In the genomic region with DNA sequence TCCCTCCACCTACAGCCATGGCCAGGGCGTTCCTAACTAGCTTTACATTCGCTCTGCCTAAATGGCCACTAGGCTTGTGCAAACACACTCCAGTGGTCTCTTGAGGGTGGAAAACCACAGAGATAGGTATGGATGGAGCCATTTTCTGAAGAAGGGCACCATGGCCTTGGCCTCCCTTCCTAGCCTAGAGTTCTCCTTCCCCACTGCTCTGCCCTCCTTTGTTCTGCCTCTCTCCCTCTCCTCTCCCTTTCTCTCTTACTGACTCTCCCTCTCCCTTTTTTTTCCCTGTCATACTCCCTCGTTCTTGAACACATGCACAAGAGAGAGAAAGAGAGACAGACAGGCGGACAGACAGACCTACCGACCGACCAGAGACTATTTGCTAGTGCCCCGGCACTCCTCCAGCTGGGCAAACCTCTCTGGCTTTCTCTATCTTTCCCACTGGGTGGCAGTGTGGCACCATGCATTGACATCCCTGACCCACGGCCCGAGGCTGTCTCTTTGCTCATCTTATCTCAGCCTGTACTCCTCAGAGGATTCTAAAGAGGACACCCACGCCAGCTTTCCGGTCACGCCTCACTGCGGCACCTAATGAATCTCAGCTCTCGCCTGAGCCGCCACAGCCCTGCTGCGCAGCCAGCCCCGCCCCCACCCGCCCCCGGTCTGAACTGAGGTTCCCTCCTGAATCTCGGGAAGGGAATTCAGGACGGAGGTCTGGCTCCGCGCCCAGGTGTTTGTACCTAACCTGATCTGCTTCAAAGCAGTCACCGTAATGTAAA, we compare ENCODE assay signal across 8 mouse cellular contexts. TPM values are rescaled to one million over a fixed set of nuclear protein-coding genes. Genes with fewer than 3 reads are reported as not detected.
DNase-seq lines count a peak whose midpoint lies in the region; ATAC-seq and TF ChIP-seq lines count a peak whose summit lies in the region.

No protein-coding gene starts in this region.

- no peaks in the 10 kb centered on the region for H3K9me3 ChIP-seq in ES-E14 (ENCODE audit: control insufficient read depth, insufficient read depth, low read depth, low read length)
- H3K9me3 ChIP-seq in forebrain, embryonic 15.5 days = no peaks in the 10 kb centered on the region
- no peaks in the 10 kb centered on the region for H3K9me3 ChIP-seq in liver, postnatal 0 days (ENCODE audit: low read length)

- H3K4me3 ChIP-seq in ES-E14 (ENCODE audit: insufficient read depth in 1 of 2, low read depth in 1 of 2, low read length in 2 of 2, poor library complexity in 1 of 2, severe bottlenecking in 1 of 2) = peak overlapping the region; percentile 27 to 47; a peak in 3 of 4 replicates
- H3K4me3 ChIP-seq in forebrain, embryonic 15.5 days = peak overlapping the region; percentile 45
- H3K4me3 ChIP-seq in liver, postnatal 0 days (ENCODE audit: low read depth, low read length) = peak overlapping the region; percentile 25; the same call in 1 of the 2 replicates

- H3K4me1 ChIP-seq in ES-E14 (ENCODE audit: control insufficient read depth in 2 of 2, insufficient read depth in 2 of 2, low read length in 2 of 2, poor library complexity in 1 of 2) = no peaks in the 10 kb centered on the region
- peaks cover 25% of the 10 kb centered on the region for H3K4me1 ChIP-seq in forebrain, embryonic 15.5 days
- no peaks in the 10 kb centered on the region for H3K4me1 ChIP-seq in liver, postnatal 0 days (ENCODE audit: insufficient read depth)

- intact Hi-C loops in heart, postnatal 14 days (cut with DNase I) = loop anchor here (2.0 kb wide), 2 partner anchors 110 to 1294 kb away; no protein-coding TSS in a partner anchor

- H3K27me3 ChIP-seq in forebrain, embryonic 15.5 days = no peaks in the 10 kb centered on the region
- no peaks in the 10 kb centered on the region for H3K27me3 ChIP-seq in liver, postnatal 0 days (ENCODE audit: insufficient read depth, low read length)

- H3K4me2 ChIP-seq in forebrain, embryonic 15.5 days (replicated peaks) = peak overlapping the region; percentile 71
- H3K4me2 ChIP-seq in liver, postnatal 0 days (ENCODE audit: low read depth, low read length) = peak overlapping the region; percentile 57

- in situ Hi-C loops in ES-E14 (cut with MboI; ENCODE audit: low sequenced_read_pairs in 2 of 2, unreplicated experiment in 2 of 2) = no loop called here

- DNase-seq in ES-E14 (ENCODE audit: low read depth, low spot score) = peak; percentile 69
- DNase-seq in heart, postnatal 14 days = peak; percentile 81 to 88
- DNase-seq in layer of hippocampus, adult 11-12 months (ENCODE audit: low spot score) = peak; percentile 92
- DNase-seq in liver, postnatal 0 days = peak; percentile 79
- DNase-seq in testis, postnatal 14 days (ENCODE audit: low spot score) = peak; percentile 81

- no peak for TF ChIP-seq EP300 in liver, postnatal 0 days (IDR thresholded peaks at IDR 0.05; ENCODE audit: low read depth)

- peak; percentile 92 for TF ChIP-seq CTCF in liver, postnatal 0 days (IDR thresholded peaks at IDR 0.05; ENCODE audit: low read depth)

- H3K36me3 ChIP-seq in ES-E14 (ENCODE audit: control insufficient read depth, insufficient read depth, low read length, poor library complexity, severe bottlenecking) = no peaks in the 10 kb centered on the region
- H3K36me3 ChIP-seq in forebrain, embryonic 15.5 days = no peaks in the 10 kb centered on the region
- no peaks in the 10 kb centered on the region for H3K36me3 ChIP-seq in liver, postnatal 0 days (replicated peaks; ENCODE audit: insufficient read depth, low read length)

- no peak overlapping the region for H3K9ac ChIP-seq in ES-E14 (ENCODE audit: insufficient read depth, low read depth, low read length, poor library complexity, severe bottlenecking)
- H3K9ac ChIP-seq in forebrain, embryonic 15.5 days (replicated peaks) = peak overlapping the region; percentile 59
- no peak overlapping the region for H3K9ac ChIP-seq in liver, postnatal 0 days (replicated peaks)

- WGBS in forebrain, embryonic 15.5 days = 8% methylated on average over 24 of the region's 24 CpGs
- 9% methylated on average over 24 of the region's 24 CpGs for WGBS in liver, postnatal 0 days (ENCODE audit: insufficient replicate concordance)

- peak; percentile 91 for ATAC-seq in cerebellum, adult (ENCODE audit: insufficient number of reproducible peaks, low FRiP score, low TSS enrichment)
- ATAC-seq in forebrain, embryonic 15.5 days (replicated peaks) = peak; percentile 90
- peak; percentile 89 for ATAC-seq in liver, postnatal 0 days
- peak; percentile 25; the same call in 1 of the 2 replicates for ATAC-seq in neutrophil, adult 5-6 weeks (ENCODE audit: extremely low read depth, insufficient number of reproducible peaks, low FRiP score, poor library complexity, severe bottlenecking)

- no peak overlapping the region for H3K27ac ChIP-seq in ES-E14 (ENCODE audit: insufficient read depth, low read depth, low read length, poor library complexity, severe bottlenecking)
- peak overlapping the region; percentile 58 for H3K27ac ChIP-seq in forebrain, embryonic 15.5 days (replicated peaks)
- no peak overlapping the region for H3K27ac ChIP-seq in liver, postnatal 0 days (ENCODE audit: low read depth)

TF ChIP-seq in ES-E14, 5 proteins besides CTCF, POLR2A, EP300 and RAD21:
- TF ChIP-seq CHD2 (IDR thresholded peaks at IDR 0.05; ENCODE audit: low read depth, low read length) (no peak), ZC3H11A (IDR thresholded peaks at IDR 0.05; ENCODE audit: borderline replicate concordance, low read depth, low read length) (peak; percentile 86)

RNA-seq across cellular contexts. Expression of gene Allc, which starts 7.0 kb away (rescaled TPM):
- not detected in 2 replicates for total RNA-seq in ES-E14 (2012; rRNA removed)
- polyA plus RNA-seq in forebrain, embryonic 15.5 days (2015; fragmentation: Nextera tagmentation; extraction: Ambion mirVana) = 0.11 TPM in 1 of 2 replicates, not detected in the other
- total RNA-seq in heart, postnatal 14 days (2021) = not detected
- not detected in 2 replicates for polyA plus RNA-seq in liver, postnatal 0 days (2015; fragmentation: Nextera tagmentation; extraction: Ambion mirVana)
- not detected in 2 replicates for total RNA-seq in neutrophil, adult 5-6 weeks (2017)

RNA-seq across cellular contexts. Expression of gene Colec11, which starts 33.9 kb away (rescaled TPM):
- 0.18 TPM in 1 of 2 replicates, not detected in the other for total RNA-seq in ES-E14 (2012; rRNA removed)
- polyA plus RNA-seq in forebrain, embryonic 15.5 days (2015; fragmentation: Nextera tagmentation; extraction: Ambion mirVana) = 0.52 and 0.73 TPM in 2 replicates
- total RNA-seq in heart, postnatal 14 days (2021) = 10 to 100 TPM; 27.1 to 30.6 TPM
- 37.9 and 41.0 TPM in 2 replicates for polyA plus RNA-seq in liver, postnatal 0 days (2015; fragmentation: Nextera tagmentation; extraction: Ambion mirVana)
- not detected in 2 replicates for total RNA-seq in neutrophil, adult 5-6 weeks (2017)

RNA-seq across cellular contexts. Expression of gene Dcdc2c, which starts 37.1 kb away (rescaled TPM):
- total RNA-seq in ES-E14 (2012; rRNA removed) = 0.71 and 1.3 TPM in 2 replicates
- 0.15 TPM in 1 of 2 replicates, not detected in the other for polyA plus RNA-seq in forebrain, embryonic 15.5 days (2015; fragmentation: Nextera tagmentation; extraction: Ambion mirVana)
- under 1 TPM; 0.19 to 0.20 TPM for total RNA-seq in heart, postnatal 14 days (2021)
- polyA plus RNA-seq in liver, postnatal 0 days (2015; fragmentation: Nextera tagmentation; extraction: Ambion mirVana) = 0.07 TPM in 1 of 2 replicates, not detected in the other
- total RNA-seq in neutrophil, adult 5-6 weeks (2017) = 0.58 and 0.98 TPM in 2 replicates

RNA-seq across cellular contexts. Expression of gene Rps7, which starts 46.5 kb away (rescaled TPM):
- 1,340 and 1,705 TPM in 2 replicates for total RNA-seq in ES-E14 (2012; rRNA removed)
- 531 and 541 TPM in 2 replicates for polyA plus RNA-seq in forebrain, embryonic 15.5 days (2015; fragmentation: Nextera tagmentation; extraction: Ambion mirVana)
- total RNA-seq in heart, postnatal 14 days (2021) = 100 to 1,000 TPM; 298 to 350 TPM
- polyA plus RNA-seq in liver, postnatal 0 days (2015; fragmentation: Nextera tagmentation; extraction: Ambion mirVana) = 493 and 504 TPM in 2 replicates
- 1,783 and 2,010 TPM in 2 replicates for total RNA-seq in neutrophil, adult 5-6 weeks (2017)

Comparison
In these comparisons a context has a peak if more than half of its experiments do, and no peak if none do; other contexts are left out.
1. ATAC-seq: peak in every context shown above with its lines; median percentile 91 in cerebellum, adult; 90 in forebrain, embryonic 15.5 days; 89 in liver, postnatal 0 days; 25 in neutrophil, adult 5-6 weeks.
2. RNA of gene Colec11, which starts 33.9 kb away (total RNA-seq): 27.1 to 30.6 TPM in heart, postnatal 14 days; 0.18 TPM in ES-E14 and not detected in neutrophil, adult 5-6 weeks; every median in the first group is over 10 times any median in the second.
3. Peak in every context shown above with its lines, with median percentiles within 50 percentile points of each other: DNase-seq and H3K4me3 ChIP-seq.